Mouse (Mus musculus) testis, adult 2 months (tissue): ENCODE results near the gene Uvrag.
"Not testable (repeated sequence)": the region's sequence is repeated elsewhere in the genome, so short reads cannot be mapped to it uniquely, and the experiment has no call there.

ENCODE experiments used
- CTCF ChIP-seq: fragments of 200-500 bp; IDR thresholded peaks from 2 replicates; pipeline ENCODE4 v1.5.1; 2012; ENCODE audit warnings: low read depth, mild to moderate bottlenecking, inconsistent platforms, low read length, moderate library complexity; ENCODE audit not compliant: control insufficient read depth, insufficient read depth, insufficient replicate concordance
- POLR2A ChIP-seq: fragments of 200-500 bp; IDR thresholded peaks from 2 replicates; pipeline ENCODE4 v1.6.1; 2012; ENCODE audit warnings: low read depth, mild to moderate bottlenecking, inconsistent platforms, low read length, moderate library complexity; ENCODE audit not compliant: control insufficient read depth

GRCm38 (mm10) chr7:99062263-99062662, 78.7 kb downstream of the Uvrag start:
- not testable (repeated sequence) for TF ChIP-seq CTCF, POLR2A
